Comparison of ENCODE assay signal across 10 mouse cellular contexts in genomic region chr3:101885591-101885990, GRCm38 (mm10). TPM values are rescaled to one million over a fixed set of nuclear protein-coding genes. Genes with fewer than 3 reads are reported as not detected.
A peak's percentile ranks its signal among the peaks of the same experiment; 100 is the strongest.
DNase-seq lines count a peak whose midpoint lies in the region; ATAC-seq and TF ChIP-seq lines count a peak whose summit lies in the region.
"Had no signal": no experiment of that assay in that cellular context is flagged by ENCODE, and none has a peak within 500 bp of the region (broad histone marks: within the 10 kb centered on the region; RNA-seq: fewer than 3 reads in every experiment).

No protein-coding gene starts in this region.

- no peaks in the 10 kb centered on the region for H3K36me3 ChIP-seq in kidney, embryonic 14.5 days (ENCODE audit: control insufficient read depth, insufficient read depth, low read length)
- H3K36me3 ChIP-seq in embryonic facial prominence, embryonic 14.5 days (ENCODE audit: control insufficient read depth, insufficient read depth, low read length), result 0 out of 2 replicates have a peak, but pooled peaks cover 3% of the 10 kb centered on the region
- H3K36me3 ChIP-seq in heart, embryonic 16.5 days (ENCODE audit: control insufficient read depth, insufficient read depth), result no peaks in the 10 kb centered on the region
- H3K36me3 ChIP-seq in lung, postnatal 0 days (ENCODE audit: insufficient read depth, low read length), result no peaks in the 10 kb centered on the region
- H3K36me3 ChIP-seq: G1E; neural tube, embryonic 12.5 days had no signal

- H3K4me1 ChIP-seq in kidney, embryonic 14.5 days (ENCODE audit: control insufficient read depth, insufficient read depth, low read length), result 0 out of 2 replicates have a peak, but pooled peaks cover 4% of the 10 kb centered on the region
- H3K4me1 ChIP-seq in embryonic facial prominence, embryonic 14.5 days (ENCODE audit: control insufficient read depth, insufficient read depth, low read length), result no peaks in the 10 kb centered on the region
- peaks cover 2% of the 10 kb centered on the region; the same call in 1 of the 2 replicates for H3K4me1 ChIP-seq in heart, embryonic 16.5 days (ENCODE audit: control insufficient read depth, insufficient read depth, low read length)
- H3K4me1 ChIP-seq in lung, postnatal 0 days (ENCODE audit: insufficient read depth, low read depth, low read length), result no peaks in the 10 kb centered on the region; the same call in 1 of the 2 replicates

- no peak for DNase-seq in kidney, adult 9 months
- DNase-seq in embryonic facial prominence, embryonic 14.5 days (ENCODE audit: low spot score), result peak; percentile 75
- peak; percentile 78 for DNase-seq in lung, postnatal 0 days (ENCODE audit: low spot score)
- no peak for DNase-seq in thymus, postnatal 14 days
- no peak for DNase-seq in yolk sac, embryonic 10.5 days (ENCODE audit: low spot score)

- H3K27me3 ChIP-seq in kidney, embryonic 14.5 days (ENCODE audit: control insufficient read depth, insufficient read depth, low read length), result no peaks in the 10 kb centered on the region
- no peaks in the 10 kb centered on the region for H3K27me3 ChIP-seq in embryonic facial prominence, embryonic 14.5 days (replicated peaks; ENCODE audit: control insufficient read depth, insufficient read depth, low read length)
- no peaks in the 10 kb centered on the region for H3K27me3 ChIP-seq in heart, embryonic 16.5 days (ENCODE audit: control insufficient read depth, insufficient read depth, low read length)
- H3K27me3 ChIP-seq in lung, postnatal 0 days (replicated peaks; ENCODE audit: insufficient read depth, low read length), result no peaks in the 10 kb centered on the region
- H3K27me3 ChIP-seq: neural tube, embryonic 12.5 days had no signal

- 0 out of 2 replicates have a peak, but pooled peaks have one; percentile 26 for TF ChIP-seq EP300 in lung, postnatal 0 days (IDR thresholded peaks at IDR 0.05)

- peak; percentile 43 for TF ChIP-seq CTCF in lung, postnatal 0 days (IDR thresholded peaks at IDR 0.05)

- WGBS in kidney, embryonic 14.5 days, result 42% methylated on average over 3 of the region's 3 CpGs
- WGBS in embryonic facial prominence, embryonic 14.5 days, result 60% methylated on average over 3 of the region's 3 CpGs
- WGBS in heart, embryonic 16.5 days, result 30% methylated on average over 3 of the region's 3 CpGs
- WGBS in lung, postnatal 0 days, result 32% methylated on average over 3 of the region's 3 CpGs

- no peaks in the 10 kb centered on the region for H3K9me3 ChIP-seq in kidney, embryonic 14.5 days (ENCODE audit: control insufficient read depth, low read length)
- no peaks in the 10 kb centered on the region for H3K9me3 ChIP-seq in embryonic facial prominence, embryonic 14.5 days (ENCODE audit: control insufficient read depth, low read length)
- H3K9me3 ChIP-seq in heart, embryonic 16.5 days (replicated peaks; ENCODE audit: control insufficient read depth, low read length), result no peaks in the 10 kb centered on the region
- H3K9me3 ChIP-seq in lung, postnatal 0 days (ENCODE audit: low read length), result no peaks in the 10 kb centered on the region
- H3K9me3 ChIP-seq: G1E; neural tube, embryonic 12.5 days had no signal

- ATAC-seq in kidney, embryonic 14.5 days (ENCODE audit: low FRiP score, low TSS enrichment), result peak; percentile 91; the same call in 1 of the 2 replicates
- ATAC-seq in embryonic facial prominence, embryonic 14.5 days (ENCODE audit: low read depth), result peak; percentile 85
- ATAC-seq in heart, embryonic 16.5 days (replicated peaks; ENCODE audit: extremely low read depth, insufficient read depth, low FRiP score), result peak; percentile 84
- peak; percentile 83 for ATAC-seq in lung, postnatal 0 days
- ATAC-seq in cerebellum, adult (ENCODE audit: insufficient number of reproducible peaks, low FRiP score, low TSS enrichment), result no peak

- no peak overlapping the region for H3K27ac ChIP-seq in kidney, embryonic 14.5 days (ENCODE audit: low read depth, low read length)
- H3K27ac ChIP-seq in embryonic facial prominence, embryonic 14.5 days (replicated peaks; ENCODE audit: low read depth, low read length), result no peak overlapping the region
- no peak overlapping the region for H3K27ac ChIP-seq in heart, embryonic 16.5 days (ENCODE audit: low read length)
- H3K27ac ChIP-seq in lung, postnatal 0 days (ENCODE audit: low read length), result no peak overlapping the region
- H3K27ac ChIP-seq: neural tube, embryonic 12.5 days had no signal

- no peak overlapping the region for H3K9ac ChIP-seq in kidney, embryonic 14.5 days (ENCODE audit: low read depth, low read length)
- no peak overlapping the region for H3K9ac ChIP-seq in embryonic facial prominence, embryonic 14.5 days (ENCODE audit: low read depth, low read length)
- H3K9ac ChIP-seq in heart, embryonic 16.5 days (ENCODE audit: low read length), result no peak overlapping the region
- H3K9ac ChIP-seq in lung, postnatal 0 days (replicated peaks; ENCODE audit: low read depth), result no peak overlapping the region
- H3K9ac ChIP-seq: neural tube, embryonic 12.5 days had no signal

- no peak overlapping the region for H3K4me2 ChIP-seq in kidney, embryonic 14.5 days (replicated peaks; ENCODE audit: low read depth, low read length)
- no peak overlapping the region for H3K4me2 ChIP-seq in embryonic facial prominence, embryonic 14.5 days (ENCODE audit: low read depth, low read length)
- H3K4me2 ChIP-seq in heart, embryonic 16.5 days (ENCODE audit: low read depth, low read length), result no peak overlapping the region
- H3K4me2 ChIP-seq in lung, postnatal 0 days (replicated peaks; ENCODE audit: low read depth, low read length), result no peak overlapping the region
- H3K4me2 ChIP-seq: neural tube, embryonic 12.5 days had no signal

- H3K4me3 ChIP-seq in kidney, embryonic 14.5 days (ENCODE audit: low read length), result no peak overlapping the region
- H3K4me3 ChIP-seq in embryonic facial prominence, embryonic 14.5 days (ENCODE audit: low read depth, low read length), result no peak overlapping the region
- no peak overlapping the region for H3K4me3 ChIP-seq in heart, embryonic 16.5 days (ENCODE audit: low read length)
- H3K4me3 ChIP-seq in lung, postnatal 0 days (ENCODE audit: low read depth, low read length), result no peak overlapping the region
- H3K4me3 ChIP-seq: neural tube, embryonic 12.5 days had no signal

RNA-seq across cellular contexts. Expression of gene Mab21l3, which starts 36.8 kb away (rescaled TPM):
- 0.41 and 0.77 TPM in 2 replicates for polyA plus RNA-seq in kidney, embryonic 14.5 days (2014; fragmentation: Nextera tagmentation; extraction: Ambion mirVana)
- polyA plus RNA-seq in embryonic facial prominence, embryonic 14.5 days (2014; fragmentation: Nextera tagmentation; extraction: Ambion mirVana), result 0.68 and 0.83 TPM in 2 replicates
- polyA plus RNA-seq in heart, embryonic 16.5 days (2015; fragmentation: Nextera tagmentation; extraction: Ambion mirVana), result 0.29 and 0.38 TPM in 2 replicates
- polyA plus RNA-seq in lung, postnatal 0 days (2015; fragmentation: Nextera tagmentation; extraction: Ambion mirVana), result 0.12 and 0.37 TPM in 2 replicates
- polyA plus RNA-seq: G1E had no signal

RNA-seq across cellular contexts. Expression of gene Slc22a15, which starts 38.7 kb away (rescaled TPM):
- 3.5 and 4.3 TPM in 2 replicates for polyA plus RNA-seq in kidney, embryonic 14.5 days (2014; fragmentation: Nextera tagmentation; extraction: Ambion mirVana)
- 4.8 and 6.8 TPM in 2 replicates for polyA plus RNA-seq in embryonic facial prominence, embryonic 14.5 days (2014; fragmentation: Nextera tagmentation; extraction: Ambion mirVana)
- 3.5 and 4.1 TPM in 2 replicates for polyA plus RNA-seq in heart, embryonic 16.5 days (2015; fragmentation: Nextera tagmentation; extraction: Ambion mirVana)
- 4.2 and 4.5 TPM in 2 replicates for polyA plus RNA-seq in lung, postnatal 0 days (2015; fragmentation: Nextera tagmentation; extraction: Ambion mirVana)
- polyA plus RNA-seq: G1E had no signal

Comparison
In these comparisons a context has a peak if more than half of its experiments do, and no peak if none do; other contexts are left out.
1. DNase-seq: peak in embryonic facial prominence, embryonic 14.5 days (single experiment) and lung, postnatal 0 days (single experiment); none in kidney, adult 9 months (single experiment), thymus, postnatal 14 days (single experiment) and yolk sac, embryonic 10.5 days (single experiment).